ENCODE assay signal across 7 mouse cellular contexts in genomic region chr2:164070142-164070764, GRCm38 (mm10). TPM values are rescaled to one million over a fixed set of nuclear protein-coding genes. Genes with fewer than 3 reads are reported as not detected.
DNase-seq lines count a peak whose midpoint lies in the region; ATAC-seq and TF ChIP-seq lines count a peak whose summit lies in the region.

Gene Stk4 (plus strand): TSS chr2:164070322.

- peak within 1 kb of the TSS; percentile 78 for H3K27ac ChIP-seq in bone marrow, adult 2 months (ENCODE audit: control insufficient read depth, insufficient read depth, low read depth, low read length, poor library complexity)
- H3K27ac ChIP-seq in intestine, embryonic 14.5 days (ENCODE audit: low read depth): peak within 1 kb of the TSS; percentile 69
- H3K27ac ChIP-seq in liver, embryonic 15.5 days (replicated peaks): peak within 1 kb of the TSS; percentile 69
- peak within 1 kb of the TSS; percentile 79 for H3K27ac ChIP-seq in stomach, embryonic 16.5 days (ENCODE audit: low read length)

- peak within 1 kb of the TSS; percentile 74 for H3K4me3 ChIP-seq in bone marrow, adult 2 months (replicated peaks; ENCODE audit: control insufficient read depth, low read depth, low read length)
- H3K4me3 ChIP-seq in intestine, embryonic 14.5 days (ENCODE audit: low read depth, low read length): peak within 1 kb of the TSS; percentile 89
- H3K4me3 ChIP-seq in liver, embryonic 15.5 days (replicated peaks): peak within 1 kb of the TSS; percentile 92
- H3K4me3 ChIP-seq in stomach, embryonic 16.5 days (replicated peaks; ENCODE audit: low read length): peak within 1 kb of the TSS; percentile 97

- H3K36me3 ChIP-seq in intestine, embryonic 14.5 days (ENCODE audit: control insufficient read depth, insufficient read depth, low read length): peaks cover 14% of the 10 kb centered on the region
- peaks cover 17% of the 10 kb centered on the region for H3K36me3 ChIP-seq in liver, embryonic 15.5 days (replicated peaks)
- H3K36me3 ChIP-seq in stomach, embryonic 16.5 days (ENCODE audit: control insufficient read depth, insufficient read depth, low read length): 0 out of 2 replicates have a peak, but pooled peaks cover 2% of the 10 kb centered on the region

- no peak for TF ChIP-seq POLR2A in bone marrow, adult 2 months (IDR thresholded peaks at IDR 0.05; ENCODE audit: borderline replicate concordance, control insufficient read depth, low read depth, low read length)

- ATAC-seq in intestine, embryonic 14.5 days (replicated peaks; ENCODE audit: low FRiP score, low TSS enrichment, low read depth): peak; percentile 24
- ATAC-seq in liver, embryonic 15.5 days (ENCODE audit: insufficient read depth): peak; percentile 1; the same call in 1 of the 2 replicates
- peak; percentile 12; the same call in 1 of the 2 replicates for ATAC-seq in stomach, embryonic 16.5 days (ENCODE audit: insufficient read depth, low FRiP score)

- H3K9me3 ChIP-seq in intestine, embryonic 14.5 days (ENCODE audit: control insufficient read depth, low read length): no peaks in the 10 kb centered on the region
- H3K9me3 ChIP-seq in liver, embryonic 15.5 days (replicated peaks): no peaks in the 10 kb centered on the region
- no peaks in the 10 kb centered on the region for H3K9me3 ChIP-seq in stomach, embryonic 16.5 days (replicated peaks; ENCODE audit: control insufficient read depth, low read length)

- peak within 1 kb of the TSS; percentile 77 for H3K4me2 ChIP-seq in intestine, embryonic 14.5 days (ENCODE audit: low read length)
- peak within 1 kb of the TSS; percentile 89 for H3K4me2 ChIP-seq in liver, embryonic 15.5 days
- H3K4me2 ChIP-seq in stomach, embryonic 16.5 days (ENCODE audit: low read depth, low read length): peak within 1 kb of the TSS; percentile 74

- peaks cover 2% of the 10 kb centered on the region; the same call in 1 of the 2 replicates for H3K4me1 ChIP-seq in bone marrow, adult 2 months (ENCODE audit: control insufficient read depth, insufficient read depth, low read length)
- peaks cover 23% of the 10 kb centered on the region for H3K4me1 ChIP-seq in intestine, embryonic 14.5 days (replicated peaks; ENCODE audit: control insufficient read depth, insufficient read depth, low read length)
- peaks cover 40% of the 10 kb centered on the region for H3K4me1 ChIP-seq in liver, embryonic 15.5 days (replicated peaks)
- H3K4me1 ChIP-seq in stomach, embryonic 16.5 days (ENCODE audit: control insufficient read depth, insufficient read depth, low read length): peaks cover 19% of the 10 kb centered on the region

- WGBS in bone marrow, adult 2 months: under 1% methylated on average over 45 of the region's 45 CpGs
- under 1% methylated on average over 45 of the region's 45 CpGs for whole genome bisulfite sequencing in intestine, embryonic 14.5 days
- WGBS in liver, embryonic 15.5 days (ENCODE audit: insufficient replicate concordance): under 1% methylated on average over 45 of the region's 45 CpGs
- 1% methylated on average over 43 of the region's 45 CpGs for WGBS in stomach, embryonic 16.5 days

- no peaks in the 10 kb centered on the region for H3K27me3 ChIP-seq in intestine, embryonic 14.5 days (replicated peaks; ENCODE audit: control insufficient read depth, insufficient read depth, low read length)
- no peaks in the 10 kb centered on the region for H3K27me3 ChIP-seq in liver, embryonic 15.5 days
- no peaks in the 10 kb centered on the region for H3K27me3 ChIP-seq in stomach, embryonic 16.5 days (ENCODE audit: control insufficient read depth, insufficient read depth, low read length)

- DNase-seq in right cerebral cortex, postnatal 10 days (ENCODE audit: low spot score in 2 of 2): peak; percentile 54 to 67
- no peak for DNase-seq in right cerebral cortex, postnatal 25 days
- DNase-seq in frontal cortex, adult 2 months (ENCODE audit: extremely low spot score in 1 of 2, low spot score in 1 of 2): peak in 1 of 2 experiments; percentile 44
- no peak for DNase-seq in intestine, embryonic 14.5 days (ENCODE audit: low spot score)

- H3K9ac ChIP-seq in intestine, embryonic 14.5 days (ENCODE audit: low read length): peak within 1 kb of the TSS; percentile 70
- H3K9ac ChIP-seq in liver, embryonic 15.5 days: peak within 1 kb of the TSS; percentile 78
- H3K9ac ChIP-seq in stomach, embryonic 16.5 days (ENCODE audit: low read length): peak within 1 kb of the TSS; percentile 93

- TF ChIP-seq CTCF in bone marrow, adult 2 months (IDR thresholded peaks at IDR 0.05; ENCODE audit: control insufficient read depth, insufficient read depth, low read length): no peak

RNA-seq across cellular contexts. Expression of gene Stk4, which starts in this region (rescaled TPM):
- polyA plus RNA-seq in bone marrow, adult 2 months (2011; ENCODE audit: insufficient read depth, insufficient read length, low replicate concordance, missing spikeins): 27.5 and 28.7 TPM in 2 replicates
- 19.8 and 21.3 TPM in 2 replicates for polyA plus RNA-seq in frontal cortex, adult 2 months (2012; rRNA removed)
- polyA plus RNA-seq in intestine, embryonic 14.5 days (2014; fragmentation: Nextera tagmentation; extraction: Ambion mirVana): 27.8 and 29.1 TPM in 2 replicates
- 12.4 and 14.3 TPM in 2 replicates for polyA plus RNA-seq in liver, embryonic 15.5 days (2015; fragmentation: Nextera tagmentation; extraction: Ambion mirVana)
- polyA plus RNA-seq in stomach, embryonic 16.5 days (2015; fragmentation: Nextera tagmentation; extraction: Ambion mirVana): 19.3 and 20.9 TPM in 2 replicates

Comparison
In these comparisons a context has a peak if more than half of its experiments do, and no peak if none do; other contexts are left out.
1. DNase-seq: peak in right cerebral cortex, postnatal 10 days (2 of 2); none in right cerebral cortex, postnatal 25 days (single experiment) and intestine, embryonic 14.5 days (single experiment).
2. Peak in every context shown above with its lines, with median percentiles within 50 percentile points of each other: H3K27ac ChIP-seq, H3K4me3 ChIP-seq, ATAC-seq, H3K4me2 ChIP-seq and H3K9ac ChIP-seq.